Mouse (Mus musculus) lung, postnatal 0 days (tissue): ENCODE data around the gene Dcp1a.

Experiments
- CTCF ChIP-seq: IDR thresholded peaks from 2 replicates; pipeline ENCODE4 v1.5.1; 2016; ENCODE audit warnings: antibody characterized with exemption, mild to moderate bottlenecking
- EP300 ChIP-seq: IDR thresholded peaks from 2 replicates; pipeline ENCODE4 v1.6.1; 2016; ENCODE audit warnings: antibody characterized with exemption, mild to moderate bottlenecking, control low read depth

DNA sequence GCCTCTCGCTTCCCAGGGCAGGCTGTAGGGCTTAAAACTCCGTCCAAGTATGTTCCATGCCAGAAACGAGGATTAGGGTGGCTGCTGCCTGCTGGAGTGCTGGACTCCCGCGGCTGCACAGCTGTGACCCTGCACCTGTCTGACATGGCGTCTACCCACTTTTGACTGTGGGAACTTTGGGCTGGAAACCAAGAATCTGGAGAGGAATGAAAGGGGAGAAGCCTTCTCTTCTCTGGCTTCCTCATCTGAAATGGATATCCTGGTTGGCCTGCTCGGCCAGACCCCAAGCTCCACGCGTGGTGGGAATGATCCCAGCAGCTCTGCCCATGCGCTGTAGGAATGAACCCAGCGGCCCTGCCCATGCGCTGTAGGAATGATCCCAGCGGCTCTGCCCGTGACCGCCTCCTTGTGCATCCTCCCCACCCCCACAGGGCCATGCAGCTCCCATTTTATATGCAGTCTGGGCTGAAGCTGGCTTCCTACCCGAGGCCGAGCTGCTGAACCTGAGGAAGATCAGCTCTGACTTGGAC is 80.1 kb downstream of the Dcp1a start:
- no peak for TF ChIP-seq CTCF
- no peak for TF ChIP-seq EP300
